Mouse (Mus musculus) hindbrain, postnatal 0 days (tissue): ENCODE results near the gene Pin1. TPM values are rescaled to one million over a fixed set of nuclear protein-coding genes. Genes with fewer than 3 reads are reported as not detected.
"Not testable (repeated sequence)": the region's sequence is repeated elsewhere in the genome, so short reads cannot be mapped to it uniquely, and the experiment has no call there.

Experiments used
- ATAC-seq: fragments of 200-750 bp; cut with Nextera tagmentation; 2 replicates; pipeline ENCODE4 v1.8.0; 2017; ENCODE audit warnings: mild to moderate bottlenecking, moderate TSS enrichment, moderate library complexity
- DNase-seq: peaks from one replicate; pipeline ENCODE4 v3.0.0-alpha.2; 2015; ENCODE audit warnings: low spot score
- H3K27ac ChIP-seq: fragments of 300-500 bp; sonication (generic); 2 replicates; pipeline ENCODE4 v1.5.1; 2014; ENCODE audit warnings: mild to moderate bottlenecking
- H3K27me3 ChIP-seq: fragments of 300-500 bp; sonication (generic); 2 replicates; pipeline ENCODE4 v1.6.1; 2014; ENCODE audit warnings: low read length, mixed read lengths; ENCODE audit not compliant: insufficient read depth
- H3K36me3 ChIP-seq: fragments of 300-500 bp; sonication (generic); 2 replicates; pipeline ENCODE4 v1.6.1; 2014; ENCODE audit warnings: low read length, mixed read lengths; ENCODE audit not compliant: insufficient read depth
- H3K4me1 ChIP-seq: fragments of 300-500 bp; sonication (generic); 2 replicates; pipeline ENCODE4 v1.6.1; 2014; ENCODE audit warnings: antibody characterized with exemption, low read length, mixed read lengths; ENCODE audit not compliant: insufficient read depth
- H3K4me2 ChIP-seq: fragments of 300-500 bp; sonication (generic); 2 replicates; pipeline ENCODE4 v1.6.1; 2014; ENCODE audit warnings: low read depth, mild to moderate bottlenecking, low read length, moderate library complexity, mixed read lengths
- H3K4me3 ChIP-seq: fragments of 300-500 bp; sonication (generic); 2 replicates; pipeline ENCODE4 v1.5.1; 2014; ENCODE audit warnings: low read length
- H3K9ac ChIP-seq: fragments of 300-500 bp; sonication (generic); replicated peaks from 2 replicates; pipeline ENCODE4 v1.6.1; 2014; ENCODE audit warnings: mild to moderate bottlenecking, low read length, moderate library complexity, mixed read lengths
- H3K9me3 ChIP-seq: fragments of 300-500 bp; sonication (generic); 2 replicates; pipeline ENCODE4 v1.6.1; 2016; ENCODE audit warnings: low read length, mixed read lengths
- CTCF ChIP-seq: IDR thresholded peaks from 2 replicates; pipeline ENCODE4 v1.5.1; 2016; ENCODE audit warnings: antibody characterized with exemption, control low read depth, low read depth
- WGBS: fragments of 180-500 bp; shearing (Covaris S2); extraction: QIAGEN DNeasy Blood & Tissue Kit; methylation state at CpG from one replicate; pipeline ENCODE4 v1.1.7; 2014; 5-methylcytosine and 5-hydroxymethylcytosine counted together
- polyA plus RNA-seq: library from polyadenylated mRNA; unstranded; fragments of >200 nt; fragmentation: Nextera tagmentation; extraction: Ambion mirVana; gene quantifications from 2 replicates; pipeline ENCODE4 v1.2.1, GENCODE M21; 2015
- total RNA-seq: library from RNA; depleted of rRNA; stranded (reverse); fragments of >200 nt; gene quantifications from 2 replicates; pipeline ENCODE4 v1.2.3, GENCODE M21; 2014

The Pin1 gene
- total and polyA plus RNA-seq, 2 experiments from 2014 or later, result 44.3 to 68.0 TPM

DNA sequence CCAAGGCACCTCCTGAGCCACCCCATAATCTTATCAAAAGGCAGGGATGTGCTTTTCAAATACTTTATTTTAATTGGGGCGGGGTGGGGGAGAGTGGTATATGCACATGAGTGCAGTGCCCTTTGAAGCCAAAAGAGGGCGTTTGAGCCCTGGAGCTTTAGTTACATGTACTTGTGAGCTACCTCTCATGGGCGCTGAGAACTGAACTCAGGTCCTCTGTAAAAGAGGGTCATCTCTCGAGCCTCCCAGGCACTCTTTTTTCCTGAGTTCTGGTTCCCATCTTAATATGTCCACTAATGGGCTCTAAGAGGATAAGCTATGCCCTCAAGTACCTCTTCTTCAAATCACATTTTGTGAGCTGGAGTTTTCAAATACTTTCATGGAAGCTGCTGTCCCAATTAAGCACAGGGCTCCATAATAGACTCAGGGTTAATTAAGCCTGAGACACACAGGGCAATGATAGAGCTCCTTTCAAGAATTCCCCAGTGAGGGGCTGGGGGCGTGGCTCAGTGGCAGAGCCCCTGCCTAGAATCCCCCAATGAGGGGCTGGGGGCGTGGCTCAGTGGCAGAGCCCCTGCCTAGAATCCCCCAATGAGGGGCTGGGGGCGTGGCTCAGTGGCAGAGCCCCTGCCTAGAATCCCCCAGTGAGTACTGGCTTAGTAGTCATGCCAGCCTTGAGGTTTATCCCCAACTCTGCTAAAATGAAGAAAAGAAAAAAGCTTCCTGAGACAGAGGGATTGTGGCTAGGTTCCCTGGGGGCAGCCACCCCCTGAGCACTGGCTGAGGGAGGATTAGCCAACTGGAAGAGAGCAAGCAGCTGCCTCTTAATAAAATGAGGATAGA is 29.9 kb downstream of the Pin1 start:
- DNase-seq (no peak), ATAC-seq (peak; percentile 38; the same call in 1 of the 2 replicates)
- Histone ChIP-seq H3K27me3 (no peaks in the 10 kb centered on the region), H3K9ac (no peak overlapping the region), H3K4me3 (no peak overlapping the region), H3K4me1 (no peaks in the 10 kb centered on the region), H3K9me3 (no peaks in the 10 kb centered on the region), H3K36me3 (no peaks in the 10 kb centered on the region), H3K27ac (0 out of 2 replicates have a peak overlapping the region, but pooled peaks have one; percentile 8), H3K4me2 (no peak overlapping the region)
- TF ChIP-seq CTCF, result no peak
- 59% methylated on average over 6 of the region's 7 CpGs for WGBS

DNA sequence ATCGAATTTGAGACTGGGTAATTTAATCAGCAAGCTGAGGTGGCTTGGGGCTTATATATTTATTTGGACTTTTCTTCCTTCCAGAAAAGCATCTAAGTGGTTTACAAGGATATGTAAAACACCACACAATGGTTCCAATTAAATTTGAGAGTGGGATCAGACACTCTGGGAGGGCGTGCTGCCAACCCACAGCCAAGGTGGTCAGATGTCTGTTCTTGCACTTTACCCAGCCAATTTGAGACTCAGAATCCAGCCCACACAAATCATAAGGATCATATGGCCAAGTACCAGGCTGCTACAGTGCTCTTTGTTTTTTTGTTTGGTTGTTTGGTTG is 30.5 kb downstream of the Pin1 start:
- no peak for TF ChIP-seq CTCF
- Histone ChIP-seq H3K4me1 (no peaks in the 10 kb centered on the region), H3K4me3 (no peak overlapping the region), H3K27ac (0 out of 2 replicates have a peak overlapping the region, but pooled peaks have one; percentile 8), H3K27me3 (no peaks in the 10 kb centered on the region), H3K4me2 (no peak overlapping the region), H3K36me3 (no peaks in the 10 kb centered on the region), H3K9ac (no peak overlapping the region), H3K9me3 (no peaks in the 10 kb centered on the region)
- DNase-seq (no peak), ATAC-seq (no peak)
- WGBS, result 41% methylated on average over 2 of the region's 2 CpGs

DNA sequence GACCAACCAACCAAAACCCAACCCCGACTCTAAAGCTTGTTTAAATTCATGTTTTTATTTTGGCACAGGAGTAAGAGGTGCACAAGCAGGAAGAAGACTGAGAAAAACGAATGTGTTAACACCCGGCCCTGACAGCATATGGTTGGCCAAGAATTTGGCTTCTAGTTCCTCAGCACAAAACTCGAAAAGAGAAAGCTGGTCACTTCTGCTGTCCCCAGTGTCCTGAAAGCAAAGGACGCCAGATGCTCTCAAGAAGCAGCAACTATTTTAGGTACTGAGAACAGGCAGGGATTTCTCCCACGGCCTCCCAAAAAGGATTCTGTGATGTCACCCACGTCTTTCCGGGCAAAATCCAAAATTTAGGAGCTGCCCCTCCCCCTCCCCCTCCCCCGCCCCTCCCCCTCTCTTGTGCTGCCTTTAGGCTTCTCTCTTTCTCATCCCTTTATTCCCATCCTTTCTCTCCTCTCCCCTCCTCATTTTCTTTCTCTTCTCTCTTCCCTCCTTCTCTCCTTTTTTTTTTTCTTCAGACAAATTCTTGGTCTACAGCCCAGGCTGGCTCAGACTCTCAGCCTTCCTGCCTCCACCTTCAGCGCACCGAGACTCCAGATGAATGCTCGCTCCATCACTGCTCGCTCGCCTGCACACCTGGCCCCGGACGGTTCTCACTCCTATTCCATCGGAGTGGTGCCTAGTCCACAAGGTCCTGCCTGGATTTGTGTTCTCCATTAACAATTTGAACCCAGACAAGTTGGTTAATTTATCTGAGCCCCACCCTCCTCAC is 33.4 kb downstream of the Pin1 start:
- H3K4me2 ChIP-seq, result no peak overlapping the region
- H3K4me3 ChIP-seq, result no peak overlapping the region
- no peaks in the 10 kb centered on the region for H3K36me3 ChIP-seq
- no peak for TF ChIP-seq CTCF
- H3K9me3 ChIP-seq, result no peaks in the 10 kb centered on the region
- ATAC-seq, result no peak
- H3K27me3 ChIP-seq, result no peaks in the 10 kb centered on the region
- DNase-seq, result no peak
- H3K27ac ChIP-seq, result no peak overlapping the region
- WGBS, result 54% methylated on average over 17 of the region's 17 CpGs
- no peak overlapping the region for H3K9ac ChIP-seq
- H3K4me1 ChIP-seq, result no peaks in the 10 kb centered on the region

DNA sequence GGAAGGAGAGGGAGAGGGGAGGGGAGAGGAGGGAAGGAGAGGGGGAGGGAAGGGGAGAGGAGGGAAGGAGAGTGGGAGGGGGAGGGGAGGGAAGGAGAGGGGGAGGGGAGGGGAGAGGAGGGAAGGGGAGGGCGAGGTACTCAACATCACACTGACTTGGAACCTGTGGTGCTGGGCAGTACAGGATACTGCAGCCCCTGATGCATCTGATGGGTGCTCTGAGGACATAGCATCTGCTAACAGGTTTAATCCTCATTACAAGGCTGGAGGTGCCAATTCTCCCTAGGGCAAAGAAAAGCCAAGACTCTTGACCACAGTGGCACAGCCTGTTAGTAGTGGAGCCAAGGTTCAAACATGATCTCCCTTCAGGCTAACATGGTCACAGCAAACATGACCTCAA is 37.5 kb downstream of the Pin1 start:
- Histone ChIP-seq H3K9ac (no peak overlapping the region), H3K4me2 (no peak overlapping the region), H3K27me3 (no peaks in the 10 kb centered on the region), H3K4me3 (no peak overlapping the region), H3K27ac (no peak overlapping the region), H3K9me3 (no peaks in the 10 kb centered on the region), H3K4me1 (no peaks in the 10 kb centered on the region; the same call in 1 of the 2 replicates), H3K36me3 (no peaks in the 10 kb centered on the region)
- DNase-seq (no peak), ATAC-seq (no peak)
- no peak for TF ChIP-seq CTCF
- WGBS, result no CpG with 5 or more reads among the region's 1 CpGs

DNA sequence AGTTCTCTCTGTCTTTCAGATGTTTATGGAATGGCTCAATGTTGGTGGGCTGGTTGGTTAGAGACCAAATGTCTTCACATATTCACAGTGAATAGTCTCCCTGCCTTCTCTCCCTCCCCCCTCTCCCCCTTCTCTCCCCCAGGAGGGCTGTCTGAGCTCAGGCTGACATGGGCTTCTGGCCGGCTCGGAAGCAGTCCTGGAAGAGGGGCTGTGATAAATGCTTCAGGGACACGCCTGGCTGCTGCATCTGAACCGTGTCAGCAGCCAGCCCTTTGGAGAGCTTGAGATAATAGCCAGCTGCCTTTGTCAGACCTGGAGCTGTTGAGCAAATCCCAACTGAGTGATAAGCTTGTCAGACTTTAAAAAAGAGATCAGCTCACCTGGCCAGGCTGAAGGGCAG is 38.0 kb downstream of the Pin1 start:
- TF ChIP-seq CTCF, result no peak
- Histone ChIP-seq H3K27me3 (no peaks in the 10 kb centered on the region), H3K36me3 (no peaks in the 10 kb centered on the region), H3K9ac (no peak overlapping the region), H3K4me2 (no peak overlapping the region), H3K27ac (peak overlapping the region; percentile 8; the same call in 1 of the 2 replicates), H3K4me3 (no peak overlapping the region), H3K9me3 (no peaks in the 10 kb centered on the region), H3K4me1 (peaks cover 4% of the 10 kb centered on the region)
- DNase-seq (peak; percentile 43), ATAC-seq (peak; percentile 48)
- 4% methylated on average over 4 of the region's 4 CpGs for WGBS

DNA sequence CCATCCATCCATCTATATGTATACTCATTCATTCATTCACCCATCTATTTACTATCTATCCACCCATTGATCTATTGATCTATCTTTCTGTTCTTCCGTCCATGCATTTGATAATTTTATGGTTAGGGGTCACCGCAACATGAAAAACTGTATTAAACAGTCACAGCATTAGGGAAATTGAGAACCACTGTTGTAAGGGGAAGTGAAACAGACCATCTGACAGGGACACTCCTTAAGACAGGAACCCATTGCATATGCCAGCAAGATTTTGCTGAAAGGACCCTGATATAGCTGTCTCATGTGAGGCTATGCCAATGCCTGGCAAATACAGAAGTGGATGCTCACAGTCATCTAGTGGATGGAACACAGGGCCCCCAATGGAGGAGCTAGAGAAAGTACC is 38.6 kb downstream of the Pin1 start:
- H3K4me3 ChIP-seq, H3K36me3 ChIP-seq, H3K27ac ChIP-seq, ATAC-seq, H3K9me3 ChIP-seq, H3K9ac ChIP-seq, H3K27me3 ChIP-seq, H3K4me1 ChIP-seq, H3K4me2 ChIP-seq, DNase-seq: not testable (repeated sequence)
- WGBS, result 79% methylated on average over 2 of the region's 2 CpGs

DNA sequence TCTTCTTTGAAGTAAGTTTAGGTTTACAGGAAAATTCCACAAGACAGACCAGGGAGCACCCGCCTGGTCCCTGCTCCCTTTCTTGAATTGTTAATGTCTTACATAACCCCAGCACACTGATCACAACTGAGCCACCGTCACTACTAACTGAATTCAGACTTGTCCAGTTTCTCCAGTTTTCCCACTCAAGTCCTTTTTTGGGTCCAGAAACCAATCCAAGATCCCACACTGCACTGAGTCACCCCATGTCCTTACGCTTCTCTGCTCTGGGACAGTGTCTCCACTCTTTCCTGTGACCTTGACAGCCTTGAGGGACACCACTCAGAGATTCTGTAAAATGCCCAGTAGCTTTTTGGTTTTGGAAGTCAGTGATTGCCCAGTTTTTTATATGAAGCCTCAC is 41.0 kb downstream of the Pin1 start:
- Histone ChIP-seq H3K9me3 (no peaks in the 10 kb centered on the region), H3K4me2 (no peak overlapping the region), H3K4me1 (peaks cover 11% of the 10 kb centered on the region), H3K27ac (no peak overlapping the region), H3K36me3 (no peaks in the 10 kb centered on the region), H3K4me3 (no peak overlapping the region), H3K9ac (no peak overlapping the region), H3K27me3 (no peaks in the 10 kb centered on the region)
- DNase-seq, result no peak
- no peak for ATAC-seq
- no peak for TF ChIP-seq CTCF
- whole genome bisulfite sequencing, result 96% methylated on average over 3 of the region's 3 CpGs
